Comparison of ENCODE assay signal across 8 mouse cellular contexts in the genomic region with DNA sequence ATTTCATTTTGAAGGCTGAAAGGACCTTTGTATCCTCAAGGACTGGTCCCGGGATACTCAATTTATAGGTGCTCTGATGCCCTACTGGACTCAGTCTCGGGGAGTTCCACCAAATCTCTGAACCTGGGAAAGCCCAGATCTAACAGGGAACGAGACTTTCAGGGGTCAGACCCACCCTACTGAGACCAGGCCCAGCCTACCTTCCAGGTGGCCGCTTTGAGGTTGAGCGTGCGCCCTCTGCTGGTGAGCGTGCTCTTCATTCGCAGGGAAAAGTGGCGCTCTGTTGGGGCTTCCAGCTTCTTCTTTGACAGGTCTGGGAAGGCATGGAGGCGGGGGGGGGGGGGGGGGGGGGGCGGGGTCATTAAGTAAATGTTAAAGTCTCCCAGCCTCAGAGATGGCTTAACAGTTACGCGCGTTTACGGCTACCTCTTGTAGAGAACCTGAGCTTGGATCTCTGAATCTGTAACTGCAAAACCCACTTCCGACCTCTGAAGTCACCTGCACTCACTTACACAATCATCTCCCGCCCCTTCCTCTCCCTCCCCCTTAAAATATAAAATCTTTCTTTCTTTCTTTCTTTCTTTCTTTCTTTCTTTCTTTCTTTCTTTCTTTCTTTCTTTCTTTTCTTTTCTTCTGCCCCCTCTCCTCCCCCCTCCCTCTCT. TPM values are rescaled to one million over a fixed set of nuclear protein-coding genes. Genes with fewer than 3 reads are reported as not detected.
DNase-seq lines count a peak whose midpoint lies in the region; ATAC-seq lines count a peak whose summit lies in the region.

No protein-coding gene starts in this region.

- no peaks in the 10 kb centered on the region for H3K36me3 ChIP-seq in midbrain, embryonic 12.5 days
- H3K36me3 ChIP-seq in midbrain, embryonic 13.5 days: no peaks in the 10 kb centered on the region
- H3K36me3 ChIP-seq in embryonic facial prominence, embryonic 10.5 days (replicated peaks): peaks cover 23% of the 10 kb centered on the region; the same call in 1 of the 2 replicates
- H3K36me3 ChIP-seq in limb, embryonic 13.5 days: peaks cover 68% of the 10 kb centered on the region
- no peaks in the 10 kb centered on the region for H3K36me3 ChIP-seq in neural tube, embryonic 14.5 days (ENCODE audit: control insufficient read depth, insufficient read depth, low read length)

- H3K4me2 ChIP-seq in midbrain, embryonic 12.5 days (replicated peaks): no peak overlapping the region
- no peak overlapping the region for H3K4me2 ChIP-seq in midbrain, embryonic 13.5 days (replicated peaks)
- H3K4me2 ChIP-seq in limb, embryonic 13.5 days (replicated peaks): no peak overlapping the region
- no peak overlapping the region for H3K4me2 ChIP-seq in neural tube, embryonic 14.5 days (ENCODE audit: low read depth, low read length)

- H3K4me3 ChIP-seq in midbrain, embryonic 12.5 days: no peak overlapping the region
- H3K4me3 ChIP-seq in midbrain, embryonic 13.5 days (replicated peaks): no peak overlapping the region
- no peak overlapping the region for H3K4me3 ChIP-seq in embryonic facial prominence, embryonic 10.5 days
- no peak overlapping the region for H3K4me3 ChIP-seq in limb, embryonic 13.5 days
- H3K4me3 ChIP-seq in neural tube, embryonic 14.5 days (ENCODE audit: low read depth, low read length): no peak overlapping the region

- no peak overlapping the region for H3K27ac ChIP-seq in midbrain, embryonic 12.5 days (replicated peaks)
- H3K27ac ChIP-seq in midbrain, embryonic 13.5 days: no peak overlapping the region
- no peak overlapping the region for H3K27ac ChIP-seq in embryonic facial prominence, embryonic 10.5 days (replicated peaks)
- no peak overlapping the region for H3K27ac ChIP-seq in limb, embryonic 13.5 days
- H3K27ac ChIP-seq in neural tube, embryonic 14.5 days (ENCODE audit: low read depth, low read length): no peak overlapping the region

- H3K9me3 ChIP-seq in midbrain, embryonic 12.5 days: no peaks in the 10 kb centered on the region
- no peaks in the 10 kb centered on the region for H3K9me3 ChIP-seq in midbrain, embryonic 13.5 days
- peaks cover 1% of the 10 kb centered on the region; the same call in 1 of the 2 replicates for H3K9me3 ChIP-seq in embryonic facial prominence, embryonic 10.5 days
- no peaks in the 10 kb centered on the region for H3K9me3 ChIP-seq in limb, embryonic 13.5 days
- no peaks in the 10 kb centered on the region for H3K9me3 ChIP-seq in neural tube, embryonic 14.5 days (ENCODE audit: control insufficient read depth, low read length)

- H3K27me3 ChIP-seq in midbrain, embryonic 12.5 days: peaks cover 4% of the 10 kb centered on the region
- H3K27me3 ChIP-seq in midbrain, embryonic 13.5 days: 0 out of 2 replicates have a peak, but pooled peaks cover 1% of the 10 kb centered on the region
- peaks cover 2% of the 10 kb centered on the region; the same call in 1 of the 2 replicates for H3K27me3 ChIP-seq in embryonic facial prominence, embryonic 10.5 days (replicated peaks; ENCODE audit: low read depth, poor library complexity, severe bottlenecking)
- no peaks in the 10 kb centered on the region for H3K27me3 ChIP-seq in limb, embryonic 13.5 days
- no peaks in the 10 kb centered on the region for H3K27me3 ChIP-seq in neural tube, embryonic 14.5 days (ENCODE audit: control insufficient read depth, insufficient read depth, low read length)

- DNase-seq in adrenal gland, postnatal 10 days: peak; percentile 79
- peak; percentile 84 for DNase-seq in embryonic facial prominence, embryonic 10.5 days (ENCODE audit: low spot score)
- peak; percentile 81 for DNase-seq in heart, postnatal 4 days
- DNase-seq in urinary bladder, adult 2 months (ENCODE audit: low spot score): peak; percentile 52

- WGBS in midbrain, embryonic 12.5 days: 11% methylated on average over 15 of the region's 17 CpGs
- WGBS in midbrain, embryonic 13.5 days: 10% methylated on average over 16 of the region's 17 CpGs
- 10% methylated on average over 17 of the region's 17 CpGs for WGBS in embryonic facial prominence, embryonic 10.5 days
- 6% methylated on average over 17 of the region's 17 CpGs for WGBS in limb, embryonic 13.5 days
- 7% methylated on average over 15 of the region's 17 CpGs for WGBS in neural tube, embryonic 14.5 days

- ATAC-seq in midbrain, embryonic 12.5 days (ENCODE audit: low FRiP score, low read depth): peak; percentile 48; the same call in 1 of the 2 replicates
- no peak for ATAC-seq in midbrain, embryonic 13.5 days
- peak; percentile 57; the same call in 1 of the 2 replicates for ATAC-seq in limb, embryonic 13.5 days (ENCODE audit: low FRiP score, low read depth)
- ATAC-seq in neural tube, embryonic 14.5 days (ENCODE audit: low read depth): peak; percentile 58

- H3K4me1 ChIP-seq in midbrain, embryonic 12.5 days: peaks cover 5% of the 10 kb centered on the region
- peaks cover 6% of the 10 kb centered on the region for H3K4me1 ChIP-seq in midbrain, embryonic 13.5 days (replicated peaks)
- H3K4me1 ChIP-seq in embryonic facial prominence, embryonic 10.5 days: peaks cover 6% of the 10 kb centered on the region
- peaks cover 6% of the 10 kb centered on the region for H3K4me1 ChIP-seq in limb, embryonic 13.5 days
- H3K4me1 ChIP-seq in neural tube, embryonic 14.5 days (ENCODE audit: control insufficient read depth, insufficient read depth, low read length): peaks cover 1% of the 10 kb centered on the region; the same call in 1 of the 2 replicates

- no peak overlapping the region for H3K9ac ChIP-seq in midbrain, embryonic 12.5 days (replicated peaks)
- no peak overlapping the region for H3K9ac ChIP-seq in midbrain, embryonic 13.5 days (replicated peaks)
- no peak overlapping the region for H3K9ac ChIP-seq in limb, embryonic 13.5 days
- no peak overlapping the region for H3K9ac ChIP-seq in neural tube, embryonic 14.5 days (replicated peaks; ENCODE audit: low read depth, low read length)

RNA-seq across cellular contexts. Expression of a gene that starts 11.2 kb away (rescaled TPM):
- polyA plus RNA-seq in midbrain, embryonic 12.5 days (2016; fragmentation: Nextera tagmentation; extraction: Ambion mirVana): 4.9 and 5.1 TPM in 2 replicates
- 2.0 and 2.4 TPM in 2 replicates for polyA plus RNA-seq in midbrain, embryonic 13.5 days (2015; fragmentation: Nextera tagmentation; extraction: Ambion mirVana)
- total RNA-seq in adrenal gland, postnatal 10 days (2021): 1 to 10 TPM; 4.9 to 6.7 TPM
- polyA plus RNA-seq in embryonic facial prominence, embryonic 10.5 days (2016; fragmentation: Nextera tagmentation; extraction: Ambion mirVana): 5.6 and 5.7 TPM in 2 replicates
- total RNA-seq in heart, postnatal 4 days (2021): 1 to 10 TPM; 3.1 to 3.8 TPM
- polyA plus RNA-seq in limb, embryonic 13.5 days (2015; fragmentation: Nextera tagmentation; extraction: Ambion mirVana): 12.9 and 14.9 TPM in 2 replicates
- polyA plus RNA-seq in neural tube, embryonic 14.5 days (2014; fragmentation: Nextera tagmentation; extraction: Ambion mirVana): 2.7 and 4.4 TPM in 2 replicates
- 1.5 and 4.1 TPM in 2 replicates for polyA plus RNA-seq in urinary bladder, adult 2 months (2012; rRNA removed)

RNA-seq across cellular contexts. Expression of a gene that starts 22.8 kb away (rescaled TPM):
- 0.21 and 0.23 TPM in 2 replicates for polyA plus RNA-seq in midbrain, embryonic 12.5 days (2016; fragmentation: Nextera tagmentation; extraction: Ambion mirVana)
- polyA plus RNA-seq in midbrain, embryonic 13.5 days (2015; fragmentation: Nextera tagmentation; extraction: Ambion mirVana): 1.2 and 1.5 TPM in 2 replicates
- under 1 TPM; 0.30 to 0.42 TPM for total RNA-seq in adrenal gland, postnatal 10 days (2021)
- polyA plus RNA-seq in embryonic facial prominence, embryonic 10.5 days (2016; fragmentation: Nextera tagmentation; extraction: Ambion mirVana): 0.09 and 0.10 TPM in 2 replicates
- total RNA-seq in heart, postnatal 4 days (2021): under 1 TPM; 0.10 to 0.20 TPM
- 0.06 and 0.17 TPM in 2 replicates for polyA plus RNA-seq in limb, embryonic 13.5 days (2015; fragmentation: Nextera tagmentation; extraction: Ambion mirVana)
- 3.7 and 4.0 TPM in 2 replicates for polyA plus RNA-seq in neural tube, embryonic 14.5 days (2014; fragmentation: Nextera tagmentation; extraction: Ambion mirVana)
- polyA plus RNA-seq in urinary bladder, adult 2 months (2012; rRNA removed): 0.08 and 0.18 TPM in 2 replicates

RNA-seq across cellular contexts. Expression of a gene that starts 23.3 kb away (rescaled TPM):
- 102 TPM in 2 replicates for polyA plus RNA-seq in midbrain, embryonic 12.5 days (2016; fragmentation: Nextera tagmentation; extraction: Ambion mirVana)
- 108 and 110 TPM in 2 replicates for polyA plus RNA-seq in midbrain, embryonic 13.5 days (2015; fragmentation: Nextera tagmentation; extraction: Ambion mirVana)
- 10 to 100 TPM; 81.5 to 90.1 TPM for total RNA-seq in adrenal gland, postnatal 10 days (2021)
- 138 and 146 TPM in 2 replicates for polyA plus RNA-seq in embryonic facial prominence, embryonic 10.5 days (2016; fragmentation: Nextera tagmentation; extraction: Ambion mirVana)
- total RNA-seq in heart, postnatal 4 days (2021): 100 to 1,000 TPM; 109 TPM
- 115 and 118 TPM in 2 replicates for polyA plus RNA-seq in limb, embryonic 13.5 days (2015; fragmentation: Nextera tagmentation; extraction: Ambion mirVana)
- 121 TPM in 2 replicates for polyA plus RNA-seq in neural tube, embryonic 14.5 days (2014; fragmentation: Nextera tagmentation; extraction: Ambion mirVana)
- 104 and 116 TPM in 2 replicates for polyA plus RNA-seq in urinary bladder, adult 2 months (2012; rRNA removed)

RNA-seq across cellular contexts. Expression of a gene that starts 58.6 kb away (rescaled TPM):
- 7.0 and 12.6 TPM in 2 replicates for polyA plus RNA-seq in midbrain, embryonic 12.5 days (2016; fragmentation: Nextera tagmentation; extraction: Ambion mirVana)
- polyA plus RNA-seq in midbrain, embryonic 13.5 days (2015; fragmentation: Nextera tagmentation; extraction: Ambion mirVana): 5.6 and 5.9 TPM in 2 replicates
- 10 to 100 TPM; 16.2 to 21.2 TPM for total RNA-seq in adrenal gland, postnatal 10 days (2021)
- 10.5 and 11.9 TPM in 2 replicates for polyA plus RNA-seq in embryonic facial prominence, embryonic 10.5 days (2016; fragmentation: Nextera tagmentation; extraction: Ambion mirVana)
- total RNA-seq in heart, postnatal 4 days (2021): 10 to 100 TPM; 22.0 to 24.5 TPM
- polyA plus RNA-seq in limb, embryonic 13.5 days (2015; fragmentation: Nextera tagmentation; extraction: Ambion mirVana): 33.0 and 33.1 TPM in 2 replicates
- 2.3 and 5.6 TPM in 2 replicates for polyA plus RNA-seq in neural tube, embryonic 14.5 days (2014; fragmentation: Nextera tagmentation; extraction: Ambion mirVana)
- polyA plus RNA-seq in urinary bladder, adult 2 months (2012; rRNA removed): 9.5 and 9.6 TPM in 2 replicates
